Mouse (Mus musculus): ENCODE data around the gene Vac14. TPM values are rescaled to one million over a fixed set of nuclear protein-coding genes. Genes with fewer than 3 reads are reported as not detected.

Gene Vac14
- polyA plus RNA-seq, 1 experiment from 2014 or later = 24.1 TPM

DNA sequence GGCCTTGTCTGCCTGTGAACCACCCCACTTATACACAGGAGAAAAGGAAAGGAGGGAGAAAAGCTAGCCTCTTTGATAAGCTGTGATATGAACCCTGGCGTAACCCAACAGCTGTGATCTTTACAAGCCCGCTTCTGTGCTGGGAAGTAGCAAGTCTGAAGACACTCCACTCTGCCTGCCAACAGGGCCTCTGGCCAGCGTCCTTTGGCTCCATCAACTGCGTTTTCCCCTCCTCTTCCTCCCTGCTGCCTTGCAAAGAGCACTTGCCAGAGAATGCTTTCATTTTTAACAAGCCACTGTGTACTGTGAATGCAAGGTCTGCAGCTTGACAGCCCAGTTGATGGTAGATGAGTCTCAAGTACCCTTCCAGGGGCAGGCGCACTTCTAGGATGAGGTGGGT lies 69.3 kb downstream of the Vac14 start:
- peak; percentile 27; the same call in 1 of the 2 replicates for ATAC-seq (ENCODE audit: insufficient number of reproducible peaks, low FRiP score)
- H3K27ac ChIP-seq (ENCODE audit: poor library complexity, severe bottlenecking) = peak overlapping the region; percentile 33
- H3K4me1 ChIP-seq (replicated peaks) = peaks cover 35% of the 10 kb centered on the region
- no peak overlapping the region for H3K4me2 ChIP-seq
- H3K4me3 ChIP-seq = no peak overlapping the region
- H3K9ac ChIP-seq = no peak overlapping the region
- WGBS = 38% methylated on average over 5 of the region's 5 CpGs
- H3K9me3 ChIP-seq (replicated peaks) = no peaks in the 10 kb centered on the region
- H3K36me3 ChIP-seq = peaks cover 36% of the 10 kb centered on the region
- H3K27me3 ChIP-seq (replicated peaks) = no peaks in the 10 kb centered on the region

DNA sequence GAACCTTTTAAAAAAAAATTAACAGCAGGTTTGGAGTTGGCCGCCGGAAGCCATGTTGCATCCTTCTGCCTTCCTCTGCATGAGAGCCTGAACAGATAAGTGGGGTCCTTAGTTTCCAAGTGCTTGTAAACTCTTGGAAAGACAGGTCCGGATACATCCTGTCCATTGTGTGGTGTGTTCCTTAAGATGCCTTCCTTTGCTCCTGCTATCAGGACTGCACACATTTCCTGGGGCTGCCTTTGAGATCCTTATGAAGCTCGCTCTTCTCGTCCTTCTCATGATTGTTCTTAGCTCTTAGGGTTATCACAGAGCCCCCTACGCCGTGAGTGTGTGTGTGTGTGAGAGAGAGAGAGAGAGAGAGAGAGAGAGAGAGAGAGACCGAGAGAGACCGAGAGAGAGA lies 71.6 kb downstream of the Vac14 start:
- Histone ChIP-seq H3K4me3 (no peak overlapping the region), H3K9me3 (replicated peaks) (no peaks in the 10 kb centered on the region), H3K9ac (no peak overlapping the region), H3K36me3 (peaks cover 15% of the 10 kb centered on the region), H3K4me1 (replicated peaks) (peaks cover 41% of the 10 kb centered on the region), H3K27me3 (replicated peaks) (no peaks in the 10 kb centered on the region), H3K27ac (ENCODE audit: poor library complexity, severe bottlenecking) (peak overlapping the region; percentile 35), H3K4me2 (no peak overlapping the region)
- 41% methylated on average over 9 of the region's 9 CpGs for WGBS
- ATAC-seq (ENCODE audit: insufficient number of reproducible peaks, low FRiP score) = peak; percentile 81

GRCm38 (mm10) chr8:110694226-110694625 lies 75.8 kb downstream of the Vac14 start:
- 68% methylated on average over 5 of the region's 5 CpGs for WGBS
- H3K27me3 ChIP-seq (replicated peaks) = no peaks in the 10 kb centered on the region
- no peak overlapping the region for H3K4me2 ChIP-seq
- no peak overlapping the region for H3K27ac ChIP-seq (ENCODE audit: poor library complexity, severe bottlenecking)
- H3K4me1 ChIP-seq (replicated peaks) = peaks cover 50% of the 10 kb centered on the region
- H3K9ac ChIP-seq = no peak overlapping the region
- no peak overlapping the region for H3K4me3 ChIP-seq
- H3K36me3 ChIP-seq = no peaks in the 10 kb centered on the region; the same call in 1 of the 2 replicates
- H3K9me3 ChIP-seq (replicated peaks) = no peaks in the 10 kb centered on the region
- ATAC-seq (ENCODE audit: insufficient number of reproducible peaks, low FRiP score) = no peak

DNA sequence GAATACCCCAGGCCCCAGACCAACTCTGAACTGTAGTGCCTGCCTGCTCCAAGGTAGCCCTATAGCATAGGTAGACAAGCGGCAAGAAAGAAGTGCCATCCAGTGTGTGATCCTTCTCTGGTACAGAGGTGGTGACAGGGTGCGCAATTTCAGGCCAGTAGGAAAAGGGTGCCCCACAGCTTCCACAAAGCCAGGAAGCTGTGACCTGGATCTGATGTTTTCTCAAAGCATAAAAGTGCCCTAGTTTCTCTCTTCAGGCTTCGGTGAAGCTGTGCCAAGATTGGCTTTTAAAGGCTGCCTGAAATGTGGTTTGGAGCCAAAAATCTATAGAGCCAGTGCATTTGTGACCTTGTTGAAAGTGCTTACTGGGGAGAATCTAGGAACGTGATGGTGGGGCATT lies 76.4 kb downstream of the Vac14 start:
- Histone ChIP-seq H3K4me1 (replicated peaks) (peaks cover 46% of the 10 kb centered on the region), H3K27ac (ENCODE audit: poor library complexity, severe bottlenecking) (peak overlapping the region; percentile 18; the same call in 1 of the 2 replicates), H3K9ac (no peak overlapping the region), H3K27me3 (replicated peaks) (no peaks in the 10 kb centered on the region), H3K36me3 (no peaks in the 10 kb centered on the region; the same call in 1 of the 2 replicates), H3K4me2 (no peak overlapping the region), H3K4me3 (no peak overlapping the region), H3K9me3 (replicated peaks) (no peaks in the 10 kb centered on the region)
- ATAC-seq (ENCODE audit: insufficient number of reproducible peaks, low FRiP score) = no peak
- WGBS = 76% methylated on average over 4 of the region's 4 CpGs

DNA sequence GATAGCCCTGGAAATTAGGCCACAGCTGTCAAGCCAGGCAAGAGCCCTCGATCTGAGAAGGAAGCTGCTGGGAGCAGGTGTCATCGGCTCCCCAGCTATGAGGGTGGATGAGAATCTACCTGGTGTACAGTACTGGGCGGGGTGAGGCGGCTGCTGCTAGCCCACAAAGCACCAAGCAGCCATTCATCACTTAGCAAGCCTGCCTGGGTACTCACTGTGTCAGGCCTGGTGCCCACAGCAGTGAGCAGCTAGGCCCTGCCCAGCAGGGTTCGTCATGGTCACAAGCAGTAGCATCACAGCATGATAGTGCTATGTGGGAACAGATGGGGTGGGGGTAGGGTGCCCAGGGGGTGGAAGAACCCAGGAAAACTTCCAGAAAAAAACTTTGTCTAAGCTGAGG lies 77.0 kb downstream of the Vac14 start:
- Histone ChIP-seq H3K27ac (ENCODE audit: poor library complexity, severe bottlenecking) (no peak overlapping the region), H3K27me3 (replicated peaks) (no peaks in the 10 kb centered on the region), H3K9me3 (replicated peaks) (no peaks in the 10 kb centered on the region), H3K4me2 (no peak overlapping the region), H3K36me3 (no peaks in the 10 kb centered on the region; the same call in 1 of the 2 replicates), H3K4me1 (replicated peaks) (peaks cover 41% of the 10 kb centered on the region), H3K9ac (no peak overlapping the region), H3K4me3 (no peak overlapping the region)
- 0 out of 2 replicates have a peak, but pooled peaks have one; percentile 15 for ATAC-seq (ENCODE audit: insufficient number of reproducible peaks, low FRiP score)
- WGBS = 78% methylated on average over 5 of the region's 5 CpGs

GRCm38 (mm10) chr8:110696051-110696450 lies 77.7 kb downstream of the Vac14 start:
- peaks cover 38% of the 10 kb centered on the region for H3K4me1 ChIP-seq (replicated peaks)
- 75% methylated on average over 4 of the region's 4 CpGs for WGBS
- H3K27ac ChIP-seq (ENCODE audit: poor library complexity, severe bottlenecking) = 0 out of 2 replicates have a peak overlapping the region, but pooled peaks have one; percentile 1
- ATAC-seq (ENCODE audit: insufficient number of reproducible peaks, low FRiP score) = no peak
- H3K9me3 ChIP-seq (replicated peaks) = no peaks in the 10 kb centered on the region
- no peak overlapping the region for H3K4me2 ChIP-seq
- H3K36me3 ChIP-seq = no peaks in the 10 kb centered on the region
- H3K27me3 ChIP-seq (replicated peaks) = no peaks in the 10 kb centered on the region
- H3K4me3 ChIP-seq = no peak overlapping the region
- H3K9ac ChIP-seq = no peak overlapping the region

DNA sequence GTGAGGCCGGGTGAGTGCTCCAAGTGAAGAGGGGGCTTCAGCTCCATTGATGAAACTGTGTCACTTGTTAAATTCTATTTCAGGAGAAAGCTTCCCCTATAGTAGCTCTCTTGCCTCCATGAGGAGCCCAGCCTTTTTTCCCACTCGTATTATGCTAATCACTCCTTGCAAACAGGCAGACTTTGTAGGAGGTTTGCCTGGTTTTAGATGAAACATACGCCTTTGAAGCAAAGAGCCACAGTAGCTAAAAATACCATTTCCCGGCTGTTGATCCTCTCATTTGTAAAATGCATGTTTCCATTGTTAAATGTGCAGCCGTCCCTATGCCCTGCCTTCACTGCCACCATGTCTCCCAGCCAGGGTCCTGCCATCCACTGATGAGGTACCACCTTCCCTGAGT lies 79.2 kb downstream of the Vac14 start:
- 86% methylated on average over 5 of the region's 5 CpGs for WGBS
- Histone ChIP-seq H3K4me3 (no peak overlapping the region), H3K9ac (no peak overlapping the region), H3K4me2 (no peak overlapping the region), H3K36me3 (no peaks in the 10 kb centered on the region), H3K27me3 (replicated peaks) (no peaks in the 10 kb centered on the region), H3K27ac (ENCODE audit: poor library complexity, severe bottlenecking) (no peak overlapping the region), H3K9me3 (replicated peaks) (no peaks in the 10 kb centered on the region), H3K4me1 (replicated peaks) (peaks cover 52% of the 10 kb centered on the region)
- no peak for ATAC-seq (ENCODE audit: insufficient number of reproducible peaks, low FRiP score)

DNA sequence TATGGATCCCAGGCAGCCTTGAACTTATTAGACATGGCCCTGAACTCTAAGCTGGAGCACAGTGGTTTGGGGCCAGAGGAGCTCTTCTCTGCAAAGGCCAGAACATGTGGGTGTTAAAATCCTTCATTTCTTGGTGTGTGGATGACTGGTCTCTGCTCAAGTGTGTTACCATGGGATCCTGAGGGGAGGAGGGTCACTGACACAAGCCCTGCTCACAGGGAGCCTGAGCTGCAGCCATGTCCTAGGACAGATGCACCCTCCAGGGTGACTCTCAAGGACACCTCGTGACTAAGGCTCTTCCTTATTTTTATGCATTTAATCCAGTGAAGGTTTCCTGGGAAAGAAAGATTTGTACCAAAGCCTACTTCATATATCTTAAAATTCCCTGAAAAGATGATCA lies 79.7 kb downstream of the Vac14 start:
- no peak for ATAC-seq (ENCODE audit: insufficient number of reproducible peaks, low FRiP score)
- H3K4me1 ChIP-seq (replicated peaks) = peaks cover 57% of the 10 kb centered on the region
- 61% methylated on average over 1 of the region's 1 CpGs for WGBS

DNA sequence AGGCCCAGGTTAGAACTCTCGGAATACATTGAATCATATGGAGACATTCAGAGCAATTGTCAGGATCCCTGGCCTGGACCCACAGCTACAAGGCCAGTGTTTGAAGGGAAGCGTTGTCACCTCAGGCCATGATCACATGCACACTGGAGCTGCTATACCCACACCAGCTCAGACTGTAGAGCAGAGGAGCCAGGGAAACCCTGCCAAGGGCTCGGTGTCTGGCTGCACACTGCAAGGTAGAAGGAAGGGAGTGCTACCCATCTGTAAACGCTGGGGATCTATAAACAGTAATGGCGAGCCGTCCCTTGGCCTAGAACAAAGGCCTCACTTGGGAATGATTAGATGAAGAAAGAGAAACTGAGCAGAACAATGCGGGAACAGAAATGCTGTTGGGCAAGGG lies 81.1 kb downstream of the Vac14 start:
- H3K4me3 ChIP-seq = no peak overlapping the region
- no peak overlapping the region for H3K27ac ChIP-seq (ENCODE audit: poor library complexity, severe bottlenecking)
- no peaks in the 10 kb centered on the region for H3K27me3 ChIP-seq (replicated peaks)
- ATAC-seq (ENCODE audit: insufficient number of reproducible peaks, low FRiP score) = no peak
- no peaks in the 10 kb centered on the region for H3K9me3 ChIP-seq (replicated peaks)
- H3K4me1 ChIP-seq (replicated peaks) = peaks cover 70% of the 10 kb centered on the region
- H3K36me3 ChIP-seq = no peaks in the 10 kb centered on the region
- no peak overlapping the region for H3K4me2 ChIP-seq
- no peak overlapping the region for H3K9ac ChIP-seq
- WGBS = 88% methylated on average over 7 of the region's 7 CpGs

More for the DNA sequence above, 79.7 kb downstream of the Vac14 start:
- H3K9me3 ChIP-seq (replicated peaks) = no peaks in the 10 kb centered on the region
- no peak overlapping the region for H3K9ac ChIP-seq
- no peaks in the 10 kb centered on the region for H3K36me3 ChIP-seq
- H3K4me3 ChIP-seq = no peak overlapping the region
- no peak overlapping the region for H3K27ac ChIP-seq (ENCODE audit: poor library complexity, severe bottlenecking)
- H3K27me3 ChIP-seq (replicated peaks) = no peaks in the 10 kb centered on the region
- H3K4me2 ChIP-seq = no peak overlapping the region

GRCm38 (mm10) chr8:110700561-110700960 lies 82.2 kb downstream of the Vac14 start:
- H3K4me3 ChIP-seq = no peak overlapping the region
- H3K36me3 ChIP-seq = no peaks in the 10 kb centered on the region
- H3K27me3 ChIP-seq (replicated peaks) = no peaks in the 10 kb centered on the region
- H3K9me3 ChIP-seq (replicated peaks) = no peaks in the 10 kb centered on the region
- no peak overlapping the region for H3K27ac ChIP-seq (ENCODE audit: poor library complexity, severe bottlenecking)
- no peak overlapping the region for H3K4me2 ChIP-seq
- peaks cover 71% of the 10 kb centered on the region for H3K4me1 ChIP-seq (replicated peaks)
- H3K9ac ChIP-seq = no peak overlapping the region
- ATAC-seq (ENCODE audit: insufficient number of reproducible peaks, low FRiP score) = no peak
- WGBS = 81% methylated on average over 2 of the region's 2 CpGs

DNA sequence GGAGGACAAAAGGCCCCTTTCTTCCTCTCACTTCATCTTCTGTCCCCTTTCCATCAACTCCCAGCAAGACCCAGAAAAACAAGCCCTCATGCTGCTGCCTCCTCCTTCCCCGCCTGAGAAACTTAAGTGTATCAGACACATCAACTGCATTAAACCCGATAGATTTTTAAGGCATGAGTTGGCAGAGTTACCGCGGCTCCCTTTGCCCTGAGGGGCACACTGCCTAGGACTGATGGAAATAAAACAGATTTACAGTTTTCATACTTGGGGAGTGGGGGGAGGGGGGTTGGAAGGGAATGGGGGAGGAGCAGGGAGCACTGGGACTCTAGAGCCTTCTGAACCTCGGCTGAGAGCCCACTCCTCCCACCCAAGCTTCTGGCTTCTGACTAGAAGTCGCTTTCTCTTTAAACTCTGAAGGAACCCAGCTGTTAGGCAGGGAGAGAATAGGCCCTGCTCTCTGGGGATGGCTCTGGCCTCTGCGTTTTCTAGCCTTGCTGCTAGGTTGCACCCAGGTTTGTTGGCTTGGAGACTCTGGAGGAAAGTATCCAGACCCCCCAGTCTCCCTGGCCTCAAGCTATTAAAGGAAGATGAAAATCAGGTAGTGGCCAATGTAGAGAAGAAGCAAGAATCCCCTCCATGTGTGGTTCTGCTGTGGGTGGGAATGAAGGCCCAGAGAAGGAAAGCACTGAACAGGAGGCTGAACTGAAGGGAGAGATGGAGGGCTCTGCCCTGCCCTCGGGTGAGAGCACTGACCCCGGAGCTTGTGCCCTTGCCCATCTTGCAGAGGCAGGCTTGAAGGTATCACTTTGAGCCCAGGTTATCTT lies 84.5 kb downstream of the Vac14 start:
- Histone ChIP-seq H3K36me3 (0 out of 2 replicates have a peak, but pooled peaks cover 3% of the 10 kb centered on the region), H3K4me1 (replicated peaks) (peaks cover 66% of the 10 kb centered on the region), H3K27ac (ENCODE audit: poor library complexity, severe bottlenecking) (peak overlapping the region; percentile 57), H3K9me3 (replicated peaks) (no peaks in the 10 kb centered on the region), H3K27me3 (replicated peaks) (no peaks in the 10 kb centered on the region), H3K9ac (peak overlapping the region; percentile 10; the same call in 1 of the 2 replicates), H3K4me2 (no peak overlapping the region), H3K4me3 (no peak overlapping the region)
- ATAC-seq (ENCODE audit: insufficient number of reproducible peaks, low FRiP score) = no peak
- WGBS = 52% methylated on average over 9 of the region's 9 CpGs

Data from heart, embryonic 12.5 days (tissue).